Mouse (Mus musculus): ENCODE measurements at regions not wholly inside any gene's neighbourhood (a gene's known extent, or its start where the extent isn't known, plus 50 kb on each side); places are given as distances from the start of the nearest gene placed in this dataset.

GRCm38 (mm10) chr5:111968701-111969100 is 235.0 kb downstream of the Gm26897 start:
- TF ChIP-seq POLR2A (IDR thresholded peaks at IDR 0.05; ENCODE audit: low read depth, low read length) (no peak), CTCF (conservative IDR thresholded peaks at IDR 0.05; ENCODE audit: insufficient read depth, insufficient read length, low read depth, low read length) (no peak)
- DNase-seq, result no peak
- 93% methylated on average over 1 of the region's 1 CpGs for WGBS
- Histone ChIP-seq H3K4me1 (ENCODE audit: control insufficient read depth, insufficient read depth, low read length) (no peaks in the 10 kb centered on the region), H3K4me3 (ENCODE audit: insufficient read depth, low read depth, low read length) (no peak overlapping the region), H3K27ac (ENCODE audit: insufficient read depth, low read depth, low read length) (no peak overlapping the region), H3K27me3 (replicated peaks; ENCODE audit: control insufficient read depth, insufficient read depth, low read length) (no peaks in the 10 kb centered on the region), H3K36me3 (ENCODE audit: control insufficient read depth, insufficient read depth, low read length) (no peaks in the 10 kb centered on the region)

GRCm38 (mm10) chr5:111971193-111971592 is 237.5 kb downstream of the Gm26897 start:
- 72% methylated on average over 3 of the region's 3 CpGs for WGBS
- Histone ChIP-seq H3K36me3 (ENCODE audit: control insufficient read depth, insufficient read depth, low read length) (no peaks in the 10 kb centered on the region), H3K4me1 (ENCODE audit: control insufficient read depth, insufficient read depth, low read length) (no peaks in the 10 kb centered on the region), H3K4me3 (ENCODE audit: insufficient read depth, low read depth, low read length) (no peak overlapping the region), H3K27me3 (replicated peaks; ENCODE audit: control insufficient read depth, insufficient read depth, low read length) (no peaks in the 10 kb centered on the region), H3K27ac (ENCODE audit: insufficient read depth, low read depth, low read length) (no peak overlapping the region)
- no peak for DNase-seq
- TF ChIP-seq CTCF (conservative IDR thresholded peaks at IDR 0.05; ENCODE audit: insufficient read depth, insufficient read length, low read depth, low read length), result no peak
- TF ChIP-seq POLR2A (IDR thresholded peaks at IDR 0.05; ENCODE audit: low read depth, low read length), result no peak

- Histone ChIP-seq H3K4me3 (ENCODE audit: insufficient read depth, low read depth, low read length) (no peak overlapping the region), H3K27ac (ENCODE audit: insufficient read depth, low read depth, low read length) (no peak overlapping the region), H3K4me1 (ENCODE audit: control insufficient read depth, insufficient read depth, low read length) (no peaks in the 10 kb centered on the region), H3K27me3 (replicated peaks; ENCODE audit: control insufficient read depth, insufficient read depth, low read length) (no peaks in the 10 kb centered on the region), H3K36me3 (ENCODE audit: control insufficient read depth, insufficient read depth, low read length) (no peaks in the 10 kb centered on the region)
- 57% methylated on average over 3 of the region's 3 CpGs for WGBS
- no peak for TF ChIP-seq POLR2A (IDR thresholded peaks at IDR 0.05; ENCODE audit: low read depth, low read length)
- TF ChIP-seq CTCF (conservative IDR thresholded peaks at IDR 0.05; ENCODE audit: insufficient read depth, insufficient read length, low read depth, low read length), result no peak
- DNase-seq, result no peak
Measured at GRCm38 (mm10) chr5:111971952-111972351, 238.2 kb downstream of the Gm26897 start.

DNA sequence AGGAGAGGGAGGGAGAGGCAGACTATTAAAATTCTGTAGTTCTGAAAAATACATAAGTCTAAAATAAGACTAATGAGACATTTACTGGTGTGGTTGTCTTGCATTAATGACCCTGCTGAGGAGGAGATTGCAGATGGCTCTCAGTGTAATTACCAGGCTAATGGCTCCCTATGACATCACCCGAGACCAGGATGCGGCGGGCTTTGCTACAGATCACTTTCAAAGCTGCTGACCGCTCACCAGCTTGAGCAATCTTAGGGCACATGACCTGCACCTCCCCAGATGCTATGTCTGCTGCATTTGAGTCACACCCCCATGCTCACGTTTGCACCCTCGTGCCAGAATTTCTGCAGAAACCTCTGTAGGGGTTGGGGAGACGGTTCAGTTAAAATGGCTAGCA is 242.0 kb downstream of the Gm26897 start:
- no peak overlapping the region for H3K4me3 ChIP-seq (ENCODE audit: insufficient read depth, low read depth, low read length)
- no peak for DNase-seq
- WGBS, result 21% methylated on average over 7 of the region's 7 CpGs
- no peaks in the 10 kb centered on the region for H3K27me3 ChIP-seq (replicated peaks; ENCODE audit: control insufficient read depth, insufficient read depth, low read length)
- no peaks in the 10 kb centered on the region for H3K4me1 ChIP-seq (ENCODE audit: control insufficient read depth, insufficient read depth, low read length)
- TF ChIP-seq POLR2A (IDR thresholded peaks at IDR 0.05; ENCODE audit: low read depth, low read length) (no peak), CTCF (conservative IDR thresholded peaks at IDR 0.05; ENCODE audit: insufficient read depth, insufficient read length, low read depth, low read length) (no peak)
- no peaks in the 10 kb centered on the region for H3K36me3 ChIP-seq (ENCODE audit: control insufficient read depth, insufficient read depth, low read length)
- no peak overlapping the region for H3K27ac ChIP-seq (ENCODE audit: insufficient read depth, low read depth, low read length)

- H3K27me3 ChIP-seq (replicated peaks; ENCODE audit: control insufficient read depth, insufficient read depth, low read length), result no peaks in the 10 kb centered on the region
- no peak for DNase-seq
- H3K4me3 ChIP-seq (ENCODE audit: insufficient read depth, low read depth, low read length), result no peak overlapping the region
- H3K36me3 ChIP-seq (ENCODE audit: control insufficient read depth, insufficient read depth, low read length), result no peaks in the 10 kb centered on the region
- WGBS, result 85% methylated on average over 3 of the region's 3 CpGs
- TF ChIP-seq CTCF (conservative IDR thresholded peaks at IDR 0.05; ENCODE audit: insufficient read depth, insufficient read length, low read depth, low read length), result no peak
- TF ChIP-seq POLR2A (IDR thresholded peaks at IDR 0.05; ENCODE audit: low read depth, low read length), result no peak
- H3K27ac ChIP-seq (ENCODE audit: insufficient read depth, low read depth, low read length), result no peak overlapping the region
- no peaks in the 10 kb centered on the region for H3K4me1 ChIP-seq (ENCODE audit: control insufficient read depth, insufficient read depth, low read length)
Measured at GRCm38 (mm10) chr5:111979601-111980000, 245.9 kb downstream of the Gm26897 start.

- no peak overlapping the region for H3K4me3 ChIP-seq (ENCODE audit: insufficient read depth, low read depth, low read length)
- 87% methylated on average over 2 of the region's 2 CpGs for WGBS
- no peaks in the 10 kb centered on the region for H3K36me3 ChIP-seq (ENCODE audit: control insufficient read depth, insufficient read depth, low read length)
Measured at GRCm38 (mm10) chr5:111982106-111982505, 248.4 kb downstream of the Gm26897 start.

GRCm38 (mm10) chr5:111985997-111986396 is 252.3 kb downstream of the Gm26897 start:
- WGBS, result 71% methylated on average over 8 of the region's 8 CpGs
- no peak overlapping the region for H3K27ac ChIP-seq (ENCODE audit: insufficient read depth, low read depth, low read length)
- no peak overlapping the region for H3K4me3 ChIP-seq (ENCODE audit: insufficient read depth, low read depth, low read length)
- H3K36me3 ChIP-seq (ENCODE audit: control insufficient read depth, insufficient read depth, low read length), result no peaks in the 10 kb centered on the region
- no peaks in the 10 kb centered on the region for H3K4me1 ChIP-seq (ENCODE audit: control insufficient read depth, insufficient read depth, low read length)
- no peak for DNase-seq
- TF ChIP-seq CTCF (conservative IDR thresholded peaks at IDR 0.05; ENCODE audit: insufficient read depth, insufficient read length, low read depth, low read length) (no peak), POLR2A (IDR thresholded peaks at IDR 0.05; ENCODE audit: low read depth, low read length) (no peak)
- no peaks in the 10 kb centered on the region for H3K27me3 ChIP-seq (replicated peaks; ENCODE audit: control insufficient read depth, insufficient read depth, low read length)

More at GRCm38 (mm10) chr5:111982106-111982505, 248.4 kb downstream of the Gm26897 start:
- Histone ChIP-seq H3K27ac (ENCODE audit: insufficient read depth, low read depth, low read length) (no peak overlapping the region), H3K4me1 (ENCODE audit: control insufficient read depth, insufficient read depth, low read length) (no peaks in the 10 kb centered on the region), H3K27me3 (replicated peaks; ENCODE audit: control insufficient read depth, insufficient read depth, low read length) (no peaks in the 10 kb centered on the region)
- no peak for TF ChIP-seq CTCF (conservative IDR thresholded peaks at IDR 0.05; ENCODE audit: insufficient read depth, insufficient read length, low read depth, low read length)
- TF ChIP-seq POLR2A (IDR thresholded peaks at IDR 0.05; ENCODE audit: low read depth, low read length), result no peak
- DNase-seq, result no peak

- no peak for DNase-seq
- 53% methylated on average over 6 of the region's 6 CpGs for WGBS
- TF ChIP-seq CTCF (conservative IDR thresholded peaks at IDR 0.05; ENCODE audit: insufficient read depth, insufficient read length, low read depth, low read length) (no peak), POLR2A (IDR thresholded peaks at IDR 0.05; ENCODE audit: low read depth, low read length) (no peak)
Measured at GRCm38 (mm10) chr5:111987036-111987435, 253.3 kb downstream of the Gm26897 start.

More at GRCm38 (mm10) chr5:111987036-111987435, 253.3 kb downstream of the Gm26897 start:
- Histone ChIP-seq H3K4me1 (ENCODE audit: control insufficient read depth, insufficient read depth, low read length) (no peaks in the 10 kb centered on the region), H3K4me3 (ENCODE audit: insufficient read depth, low read depth, low read length) (no peak overlapping the region), H3K36me3 (ENCODE audit: control insufficient read depth, insufficient read depth, low read length) (no peaks in the 10 kb centered on the region), H3K27me3 (replicated peaks; ENCODE audit: control insufficient read depth, insufficient read depth, low read length) (no peaks in the 10 kb centered on the region), H3K27ac (ENCODE audit: insufficient read depth, low read depth, low read length) (no peak overlapping the region)

Data from kidney, adult 2 months (tissue).